Mouse (Mus musculus) lung, postnatal 0 days (tissue): Measurements from ENCODE around the gene Trim10. TPM values are rescaled to one million over a fixed set of nuclear protein-coding genes. Genes with fewer than 3 reads are reported as not detected.

Experiments
- ATAC-seq: fragments of 200-750 bp; cut with Nextera tagmentation; 2 replicates; pipeline ENCODE4 v1.8.0; 2017; ENCODE audit warnings: moderate library complexity
- DNase-seq: peaks from one replicate; pipeline ENCODE4 v3.0.0-alpha.2; 2016; ENCODE audit warnings: low spot score
- H3K27ac ChIP-seq: fragments of 300-500 bp; sonication (generic); 2 replicates; pipeline ENCODE4 v1.5.1; 2014; ENCODE audit warnings: antibody characterized with exemption, mild to moderate bottlenecking, low read length, mixed read lengths
- H3K27me3 ChIP-seq: fragments of 300-500 bp; sonication (generic); replicated peaks from 2 replicates; pipeline ENCODE4 v1.6.1; 2014; ENCODE audit warnings: low read length, mixed read lengths; ENCODE audit not compliant: insufficient read depth
- H3K36me3 ChIP-seq: fragments of 300-500 bp; sonication (generic); 2 replicates; pipeline ENCODE4 v1.6.1; 2014; ENCODE audit warnings: low read length, mixed read lengths; ENCODE audit not compliant: insufficient read depth
- H3K4me1 ChIP-seq: fragments of 300-500 bp; sonication (generic); 2 replicates; pipeline ENCODE4 v1.6.1; 2014; ENCODE audit warnings: antibody characterized with exemption, low read depth, low read length, mixed read lengths; ENCODE audit not compliant: insufficient read depth
- H3K4me2 ChIP-seq: fragments of 300-500 bp; sonication (generic); replicated peaks from 2 replicates; pipeline ENCODE4 v1.6.1; 2014; ENCODE audit warnings: low read depth, mild to moderate bottlenecking, low read length, moderate library complexity, mixed read lengths
- H3K4me3 ChIP-seq: fragments of 300-500 bp; sonication (generic); 2 replicates; pipeline ENCODE4 v1.5.1; 2014; ENCODE audit warnings: low read depth, low read length
- H3K9ac ChIP-seq: fragments of 300-500 bp; sonication (generic); replicated peaks from 2 replicates; pipeline ENCODE4 v1.6.1; 2014; ENCODE audit warnings: low read depth, mild to moderate bottlenecking
- H3K9me3 ChIP-seq: fragments of 300-500 bp; sonication (generic); 2 replicates; pipeline ENCODE4 v1.6.1; 2016; ENCODE audit warnings: low read length, mixed read lengths
- CTCF ChIP-seq: IDR thresholded peaks from 2 replicates; pipeline ENCODE4 v1.5.1; 2016; ENCODE audit warnings: antibody characterized with exemption, mild to moderate bottlenecking
- EP300 ChIP-seq: IDR thresholded peaks from 2 replicates; pipeline ENCODE4 v1.6.1; 2016; ENCODE audit warnings: antibody characterized with exemption, mild to moderate bottlenecking, control low read depth
- WGBS: fragments of 180-500 bp; shearing (Covaris S2); extraction: QIAGEN DNeasy Blood & Tissue Kit; methylation state at CpG from one replicate; pipeline ENCODE4 v1.1.7; 2014; 5-methylcytosine and 5-hydroxymethylcytosine counted together
- polyA plus RNA-seq: library from polyadenylated mRNA; unstranded; fragments of >200 nt; fragmentation: Nextera tagmentation; extraction: Ambion mirVana; gene quantifications from 2 replicates; pipeline ENCODE4 v1.2.1, GENCODE M21; 2015

Trim10 gene
- polyA plus RNA-seq, 1 experiment from 2014 or later = 3.6 TPM

DNA sequence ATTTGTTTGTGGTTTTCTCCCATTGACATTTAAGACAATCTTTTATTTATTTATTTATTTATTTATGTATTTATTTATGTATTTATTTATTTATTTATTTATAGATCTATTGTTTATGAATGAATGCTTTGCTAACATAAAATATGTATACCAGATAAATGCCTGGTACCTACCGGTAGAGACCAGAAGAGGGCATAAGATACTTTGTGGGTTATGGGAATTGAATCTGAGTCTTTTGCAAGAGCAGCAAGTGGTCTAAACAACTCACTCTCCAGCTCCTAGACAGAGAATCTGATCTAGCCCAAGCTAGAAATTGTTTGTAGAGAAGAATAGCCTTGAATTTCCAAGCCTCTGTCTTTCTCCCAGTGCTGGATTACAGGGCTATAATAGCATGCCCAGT lies 31.3 kb downstream of the Trim10 start:
- Histone ChIP-seq H3K27ac (no peak overlapping the region), H3K9ac (no peak overlapping the region), H3K4me2 (no peak overlapping the region), H3K27me3 (no peaks in the 10 kb centered on the region), H3K4me1 (no peaks in the 10 kb centered on the region), H3K36me3 (no peaks in the 10 kb centered on the region), H3K4me3 (no peak overlapping the region), H3K9me3 (no peaks in the 10 kb centered on the region)
- ATAC-seq (no peak), DNase-seq (peak; percentile 27)
- WGBS = 27% methylated on average over 1 of the region's 1 CpGs
- TF ChIP-seq EP300 (no peak), CTCF (no peak)

DNA sequence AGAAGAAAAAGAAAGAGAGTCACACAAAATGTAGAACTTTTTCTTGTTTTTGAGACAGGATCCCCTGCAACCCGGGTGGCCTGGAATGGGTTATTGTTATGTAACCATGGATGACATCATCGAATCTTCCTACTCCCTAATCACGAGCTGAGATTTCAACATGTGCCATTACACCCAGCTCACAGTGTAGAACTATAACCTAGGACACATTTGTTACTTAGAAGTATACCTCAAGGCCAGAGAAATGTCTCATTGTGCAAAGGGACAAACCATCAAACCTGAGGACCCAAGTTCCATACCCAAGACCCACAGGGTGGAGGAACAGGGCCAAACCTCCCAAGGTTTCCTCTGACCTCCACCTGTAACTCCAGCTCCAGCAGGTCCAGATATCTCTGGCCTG lies 34.3 kb downstream of the Trim10 start:
- WGBS = 60% methylated on average over 3 of the region's 3 CpGs
- Histone ChIP-seq H3K9me3 (no peaks in the 10 kb centered on the region), H3K4me3 (no peak overlapping the region)

DNA sequence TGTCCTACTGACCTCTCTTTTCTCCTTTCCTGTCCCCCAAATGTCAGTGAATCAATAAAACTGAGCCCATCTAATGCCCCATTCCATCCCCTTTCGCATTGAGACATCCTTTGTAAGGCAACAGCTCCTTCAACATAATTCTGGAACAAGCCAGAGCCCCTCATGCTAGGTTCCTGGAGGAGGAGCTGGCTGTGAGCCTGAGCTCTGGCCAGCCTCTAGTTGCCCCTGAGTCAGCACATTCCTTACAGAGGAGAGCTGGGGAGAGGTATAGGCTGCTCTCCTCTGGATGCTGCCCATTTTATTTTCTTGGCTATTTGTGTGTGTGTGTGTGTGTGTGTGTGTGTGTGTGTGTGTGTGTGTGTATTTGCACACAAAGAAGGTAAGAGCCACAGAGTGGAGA lies 38.9 kb downstream of the Trim10 start:
- WGBS = 26% methylated on average over 1 of the region's 1 CpGs
- ATAC-seq (no peak; the same call in 1 of the 2 replicates), DNase-seq (peak; percentile 20)

More for the DNA sequence above, 34.3 kb downstream of the Trim10 start:
- DNase-seq (no peak), ATAC-seq (no peak)
- no peaks in the 10 kb centered on the region for H3K36me3 ChIP-seq
- H3K4me2 ChIP-seq = no peak overlapping the region
- no peak overlapping the region for H3K27ac ChIP-seq
- no peaks in the 10 kb centered on the region for H3K4me1 ChIP-seq
- H3K9ac ChIP-seq = no peak overlapping the region
- H3K27me3 ChIP-seq = no peaks in the 10 kb centered on the region
- TF ChIP-seq EP300 = no peak
- no peak for TF ChIP-seq CTCF

DNA sequence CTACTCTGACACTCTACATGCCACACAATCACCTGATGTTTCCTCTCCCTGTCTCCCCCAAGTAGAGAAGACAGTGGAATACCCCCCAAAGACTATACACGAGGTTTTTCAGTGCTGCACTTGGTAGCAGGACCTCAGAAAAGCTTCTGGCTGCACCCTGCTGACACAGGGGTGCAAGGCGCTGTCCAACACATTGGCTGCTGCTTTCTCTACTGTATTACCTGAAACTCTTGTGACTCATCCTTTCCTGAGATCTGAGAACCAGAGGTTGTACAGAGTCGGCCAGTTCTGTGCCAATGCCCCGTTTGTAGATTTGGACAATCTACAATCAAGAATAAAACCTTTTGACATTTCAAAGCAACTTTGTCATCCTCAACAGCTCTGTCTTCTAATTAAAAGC lies 40.4 kb downstream of the Trim10 start:
- TF ChIP-seq EP300 (no peak), CTCF (no peak)
- no peaks in the 10 kb centered on the region for H3K36me3 ChIP-seq
- H3K4me1 ChIP-seq = no peaks in the 10 kb centered on the region
- no peaks in the 10 kb centered on the region for H3K9me3 ChIP-seq
- H3K4me2 ChIP-seq = no peak overlapping the region
- no peak overlapping the region for H3K9ac ChIP-seq
- H3K27ac ChIP-seq = no peak overlapping the region
- 42% methylated on average over 4 of the region's 4 CpGs for WGBS
- no peak for DNase-seq
- no peak for ATAC-seq
- no peaks in the 10 kb centered on the region for H3K27me3 ChIP-seq
- H3K4me3 ChIP-seq = no peak overlapping the region

More for the DNA sequence above, 38.9 kb downstream of the Trim10 start:
- TF ChIP-seq EP300 (no peak), CTCF (no peak)
- Histone ChIP-seq H3K9me3 (no peaks in the 10 kb centered on the region), H3K9ac (no peak overlapping the region), H3K4me2 (no peak overlapping the region), H3K4me1 (no peaks in the 10 kb centered on the region), H3K36me3 (no peaks in the 10 kb centered on the region), H3K4me3 (no peak overlapping the region), H3K27ac (no peak overlapping the region), H3K27me3 (no peaks in the 10 kb centered on the region)

DNA sequence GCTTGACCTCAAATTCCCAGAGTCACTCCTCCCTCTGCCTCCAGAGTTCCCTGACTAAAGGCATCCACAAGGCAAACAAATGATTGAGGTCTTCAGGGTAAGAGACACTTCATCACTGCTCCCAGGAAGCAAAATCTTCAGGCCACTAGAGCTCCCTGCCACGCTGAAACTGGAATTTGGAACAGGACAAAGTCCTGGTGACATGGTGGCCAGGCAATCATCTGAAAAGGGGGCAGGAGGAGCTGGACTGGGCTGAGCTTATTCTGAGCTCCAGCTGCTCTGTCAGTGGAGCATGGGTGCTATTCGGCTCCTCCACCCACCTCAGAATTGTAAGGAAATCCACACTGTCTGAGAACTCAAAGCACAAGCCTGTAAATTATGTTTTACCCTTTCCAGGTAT lies 42.7 kb downstream of the Trim10 start:
- DNase-seq (no peak), ATAC-seq (no peak)
- Histone ChIP-seq H3K36me3 (no peaks in the 10 kb centered on the region), H3K27ac (no peak overlapping the region), H3K9ac (no peak overlapping the region), H3K9me3 (no peaks in the 10 kb centered on the region), H3K4me3 (no peak overlapping the region), H3K27me3 (no peaks in the 10 kb centered on the region), H3K4me1 (no peaks in the 10 kb centered on the region), H3K4me2 (no peak overlapping the region)
- TF ChIP-seq EP300 (no peak), CTCF (no peak)
- 52% methylated on average over 2 of the region's 2 CpGs for WGBS

DNA sequence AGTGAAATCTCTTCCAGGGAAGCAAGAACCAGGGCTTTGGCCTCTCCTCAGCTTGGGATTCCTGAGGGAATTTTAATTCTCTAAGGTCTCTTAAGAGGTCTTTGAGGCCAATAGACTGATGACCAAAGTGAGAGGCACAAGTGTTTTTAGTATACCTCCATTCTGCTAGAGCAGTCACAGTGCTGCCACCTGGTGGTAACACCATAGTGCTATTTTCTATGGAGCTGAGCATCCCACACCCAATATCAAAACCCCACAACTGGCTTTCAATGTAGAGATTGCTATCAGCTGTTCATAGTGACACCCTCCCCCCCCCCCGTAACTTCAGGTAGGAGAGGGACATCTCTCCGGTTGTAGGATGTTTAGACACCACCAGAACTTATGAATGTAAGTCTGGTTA lies 44.7 kb downstream of the Trim10 start:
- no peak overlapping the region for H3K9ac ChIP-seq
- peak; percentile 87 for DNase-seq
- WGBS = 9% methylated on average over 2 of the region's 2 CpGs
- H3K27ac ChIP-seq = no peak overlapping the region
- no peak overlapping the region for H3K4me3 ChIP-seq
- H3K9me3 ChIP-seq = no peaks in the 10 kb centered on the region
- peak; percentile 84 for TF ChIP-seq CTCF
- TF ChIP-seq EP300 = no peak
- no peak for ATAC-seq
- H3K27me3 ChIP-seq = no peaks in the 10 kb centered on the region
- H3K36me3 ChIP-seq = no peaks in the 10 kb centered on the region
- no peaks in the 10 kb centered on the region for H3K4me1 ChIP-seq
- H3K4me2 ChIP-seq = no peak overlapping the region

DNA sequence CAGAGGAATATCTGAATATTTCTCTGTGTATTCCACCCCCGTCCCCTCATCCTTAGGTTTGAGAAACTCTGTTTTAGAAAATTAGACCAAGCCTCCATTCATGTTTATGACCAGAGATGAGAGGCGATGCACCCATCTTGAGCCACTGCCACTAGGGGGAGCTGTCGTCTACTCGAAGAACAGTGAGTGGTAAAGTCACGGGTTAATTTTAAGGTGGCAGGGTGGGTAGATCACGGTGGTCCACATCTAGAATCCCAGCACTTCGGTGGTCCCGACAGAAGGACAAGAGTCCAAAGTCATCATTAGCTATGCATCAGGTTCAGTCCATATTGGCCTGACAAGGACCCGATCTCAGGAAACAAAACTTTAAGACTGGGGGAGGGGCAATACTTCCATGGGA lies 45.7 kb downstream of the Trim10 start:
- DNase-seq = peak; percentile 61

More for the DNA sequence above, 45.7 kb downstream of the Trim10 start:
- Histone ChIP-seq H3K4me2 (no peak overlapping the region), H3K27me3 (no peaks in the 10 kb centered on the region), H3K36me3 (no peaks in the 10 kb centered on the region), H3K4me3 (no peak overlapping the region), H3K27ac (no peak overlapping the region), H3K9ac (no peak overlapping the region), H3K4me1 (no peaks in the 10 kb centered on the region), H3K9me3 (no peaks in the 10 kb centered on the region)
- ATAC-seq = no peak
- no peak for TF ChIP-seq EP300
- TF ChIP-seq CTCF = peak; percentile 90
- WGBS = 12% methylated on average over 9 of the region's 9 CpGs
